Mouse (Mus musculus) stomach, embryonic 15.5 days (tissue): ENCODE measurements at regions not wholly inside any gene's neighbourhood (a gene's known extent, or its start where the extent isn't known, plus 50 kb on each side); places are given as distances from the start of the nearest gene placed in this dataset.

ENCODE experiments used
- ATAC-seq: fragments of 200-750 bp; cut with Nextera tagmentation; 2 replicates; pipeline ENCODE4 v1.8.0; 2017; ENCODE audit warnings: low read depth, moderate number of reproducible peaks, moderate TSS enrichment; ENCODE audit not compliant: insufficient read depth, low FRiP score
- H3K27ac ChIP-seq: fragments of 300-500 bp; sonication (generic); 2 replicates; pipeline ENCODE4 v1.5.1; 2015; ENCODE audit warnings: mild to moderate bottlenecking, inconsistent platforms
- H3K27me3 ChIP-seq: fragments of 300-500 bp; sonication (generic); replicated peaks from 2 replicates; pipeline ENCODE4 v1.6.1; 2015; ENCODE audit warnings: inconsistent platforms
- H3K36me3 ChIP-seq: fragments of 300-500 bp; sonication (generic); 2 replicates; pipeline ENCODE4 v1.6.1; 2015; ENCODE audit warnings: inconsistent platforms
- H3K4me1 ChIP-seq: fragments of 300-500 bp; sonication (generic); 2 replicates; pipeline ENCODE4 v1.6.1; 2015; ENCODE audit warnings: inconsistent platforms
- H3K4me2 ChIP-seq: fragments of 300-500 bp; sonication (generic); 2 replicates; pipeline ENCODE4 v1.6.1; 2015; ENCODE audit warnings: mild to moderate bottlenecking, inconsistent platforms
- H3K4me3 ChIP-seq: fragments of 300-500 bp; sonication (generic); replicated peaks from 2 replicates; pipeline ENCODE4 v1.5.1; 2015; ENCODE audit warnings: inconsistent platforms
- H3K9ac ChIP-seq: fragments of 300-500 bp; sonication (generic); 2 replicates; pipeline ENCODE4 v1.6.1; 2015; ENCODE audit warnings: inconsistent platforms
- H3K9me3 ChIP-seq: fragments of 300-500 bp; sonication (generic); 2 replicates; pipeline ENCODE4 v1.6.1; 2016; ENCODE audit warnings: inconsistent platforms
- WGBS: fragments of 180-500 bp; shearing (Covaris S2); methylation state at CpG from one replicate; pipeline ENCODE4 v1.1.7; 2015; 5-methylcytosine and 5-hydroxymethylcytosine counted together

DNA sequence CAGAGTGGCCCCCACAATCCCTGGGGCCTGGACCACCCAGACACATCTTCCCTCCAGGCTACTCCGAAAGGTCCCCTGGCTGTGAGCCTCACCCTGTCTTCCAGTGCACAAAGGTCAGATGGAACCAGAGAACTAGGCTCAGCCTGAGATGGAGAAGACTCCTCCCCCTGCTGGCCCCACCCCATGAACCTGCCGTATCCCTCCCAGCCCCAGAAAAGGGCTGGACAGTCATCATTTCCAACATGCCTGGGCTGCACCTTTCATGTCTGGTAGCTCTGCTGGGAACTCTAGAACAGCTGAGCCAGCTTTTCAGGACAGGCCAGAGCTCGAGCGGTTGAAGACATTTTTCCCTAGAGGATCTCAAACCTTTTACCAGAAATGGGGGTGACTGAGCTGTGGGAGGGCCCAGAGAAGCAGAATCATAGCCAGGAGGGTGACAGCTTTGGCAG is 77.8 kb downstream of the Zfp36l1 start:
- 47% methylated on average over 4 of the region's 4 CpGs for WGBS
- H3K9ac ChIP-seq, result no peak overlapping the region
- no peaks in the 10 kb centered on the region for H3K9me3 ChIP-seq
- peak; percentile 44; the same call in 1 of the 2 replicates for ATAC-seq
- no peak overlapping the region for H3K4me3 ChIP-seq
- H3K27me3 ChIP-seq, result no peaks in the 10 kb centered on the region
- no peak overlapping the region for H3K4me2 ChIP-seq
- H3K36me3 ChIP-seq, result no peaks in the 10 kb centered on the region
- H3K27ac ChIP-seq, result peak overlapping the region; percentile 18; the same call in 1 of the 2 replicates
- H3K4me1 ChIP-seq, result peaks cover 8% of the 10 kb centered on the region

DNA sequence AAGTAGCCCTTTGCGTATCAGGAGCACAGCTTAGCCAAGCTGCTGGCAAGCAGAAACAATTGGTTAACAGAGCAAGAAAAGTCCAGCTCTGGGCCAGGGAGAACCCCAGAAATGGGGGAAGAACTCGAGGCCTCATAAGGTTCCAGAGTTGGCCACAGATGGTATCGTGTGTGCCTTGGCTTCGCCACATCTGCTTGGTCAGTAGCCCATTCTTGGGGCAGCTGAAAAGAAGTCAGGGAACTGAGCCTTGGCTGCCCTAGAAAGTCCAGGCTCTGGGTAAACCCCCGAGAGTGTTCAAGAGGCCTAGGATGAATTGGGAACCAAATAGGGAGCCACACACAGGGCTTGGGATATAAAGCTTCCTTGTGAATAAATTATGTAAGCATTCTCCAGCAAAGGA is 78.7 kb downstream of the Zfp36l1 start:
- H3K4me2 ChIP-seq, result no peak overlapping the region
- no peaks in the 10 kb centered on the region for H3K9me3 ChIP-seq
- H3K27me3 ChIP-seq, result no peaks in the 10 kb centered on the region
- ATAC-seq, result no peak
- 90% methylated on average over 5 of the region's 5 CpGs for WGBS
- peaks cover 8% of the 10 kb centered on the region for H3K4me1 ChIP-seq
- H3K27ac ChIP-seq, result no peak overlapping the region
- H3K9ac ChIP-seq, result no peak overlapping the region
- no peak overlapping the region for H3K4me3 ChIP-seq
- no peaks in the 10 kb centered on the region for H3K36me3 ChIP-seq

GRCm38 (mm10) chr12:80032520-80032919 is 80.3 kb downstream of the Zfp36l1 start:
- Histone ChIP-seq H3K9ac (no peak overlapping the region), H3K4me2 (no peak overlapping the region), H3K4me3 (no peak overlapping the region), H3K27me3 (no peaks in the 10 kb centered on the region), H3K36me3 (no peaks in the 10 kb centered on the region), H3K4me1 (peaks cover 8% of the 10 kb centered on the region), H3K27ac (no peak overlapping the region), H3K9me3 (no peaks in the 10 kb centered on the region)
- 52% methylated on average over 3 of the region's 3 CpGs for WGBS
- no peak for ATAC-seq

DNA sequence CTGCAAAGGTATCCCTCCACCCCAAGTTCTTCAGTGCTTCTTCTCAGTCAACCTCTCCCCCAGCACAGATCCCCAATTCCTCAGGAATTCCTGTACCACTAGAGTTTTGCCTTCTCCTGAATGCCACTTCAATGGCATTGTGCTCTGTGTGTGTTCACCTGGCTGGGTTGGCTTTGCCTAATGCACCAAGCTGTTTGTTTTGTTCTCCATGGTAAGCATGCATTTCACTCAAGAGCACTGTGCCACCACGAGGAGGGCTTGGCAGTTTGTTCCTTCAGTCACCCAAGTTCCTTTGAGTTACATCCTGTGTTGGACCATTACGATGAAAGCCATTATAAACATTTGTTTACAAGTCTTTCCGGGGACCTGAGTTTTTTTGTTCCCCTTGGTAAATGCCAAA is 84.5 kb downstream of the Zfp36l1 start:
- ATAC-seq, result no peak
- 54% methylated on average over 3 of the region's 3 CpGs for WGBS
- H3K9me3 ChIP-seq, result no peaks in the 10 kb centered on the region
- H3K36me3 ChIP-seq, result no peaks in the 10 kb centered on the region
- H3K4me3 ChIP-seq, result no peak overlapping the region
- H3K4me1 ChIP-seq, result peaks cover 2% of the 10 kb centered on the region; the same call in 1 of the 2 replicates
- no peaks in the 10 kb centered on the region for H3K27me3 ChIP-seq
- H3K4me2 ChIP-seq, result no peak overlapping the region
- no peak overlapping the region for H3K27ac ChIP-seq
- H3K9ac ChIP-seq, result no peak overlapping the region

DNA sequence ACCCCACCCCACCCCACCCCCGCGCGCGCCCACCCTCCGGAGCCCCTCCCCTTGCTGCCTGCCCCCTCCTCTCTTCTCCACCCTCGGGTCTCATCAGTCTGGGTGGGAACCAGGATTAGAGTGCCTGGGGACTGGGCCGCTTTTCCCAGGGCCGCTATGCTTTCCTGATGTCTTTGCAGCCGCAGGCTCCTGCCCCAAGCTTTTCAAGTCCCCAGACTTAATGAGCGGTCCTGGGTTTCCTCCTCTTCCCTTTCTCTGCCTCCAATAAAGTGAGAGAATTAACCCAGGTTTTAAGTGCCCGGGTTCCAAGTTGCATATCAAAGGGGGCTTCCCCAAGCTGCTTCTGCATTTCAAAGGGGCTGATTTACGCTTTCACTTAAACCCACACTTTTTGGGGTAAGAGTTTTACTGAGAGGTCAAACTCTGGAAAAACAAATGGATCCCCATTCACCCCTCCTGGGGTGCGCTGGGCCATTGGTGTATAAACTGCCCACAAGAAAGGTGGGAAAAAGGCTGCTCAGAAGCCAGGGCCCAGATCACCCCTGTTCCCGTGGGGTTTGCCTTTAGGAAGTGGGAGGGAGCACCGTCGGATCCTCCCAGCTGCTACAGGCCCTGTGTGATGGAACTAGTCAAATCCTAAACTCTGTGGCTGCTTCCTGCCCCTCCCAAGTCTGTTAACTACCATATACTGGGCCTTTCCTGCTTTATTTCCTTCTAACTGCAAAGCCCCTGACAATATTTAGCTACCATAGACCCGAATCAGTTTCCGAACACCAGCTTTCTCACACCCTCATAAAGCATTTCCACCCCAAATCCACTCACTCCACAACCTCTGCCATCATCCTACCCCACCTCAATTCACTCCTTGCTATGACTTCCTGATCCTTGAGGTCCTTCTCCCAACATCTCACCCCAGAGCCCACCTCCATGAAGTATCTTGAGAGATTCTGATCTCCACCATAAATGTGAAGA is 89.4 kb downstream of the Zfp36l1 start:
- Histone ChIP-seq H3K27me3 (no peaks in the 10 kb centered on the region), H3K9ac (no peak overlapping the region), H3K27ac (peak overlapping the region; percentile 55; the same call in 1 of the 2 replicates), H3K4me1 (peaks cover 28% of the 10 kb centered on the region), H3K4me2 (peak overlapping the region; percentile 10; the same call in 1 of the 2 replicates), H3K9me3 (no peaks in the 10 kb centered on the region), H3K36me3 (no peaks in the 10 kb centered on the region), H3K4me3 (no peak overlapping the region)
- no peak for ATAC-seq
- WGBS, result 26% methylated on average over 16 of the region's 18 CpGs

GRCm38 (mm10) chr12:80022181-80023106 is 90.4 kb downstream of the Zfp36l1 start:
- ATAC-seq, result no peak
- Histone ChIP-seq H3K4me3 (no peak overlapping the region), H3K4me2 (peak overlapping the region; percentile 10; the same call in 1 of the 2 replicates)

DNA sequence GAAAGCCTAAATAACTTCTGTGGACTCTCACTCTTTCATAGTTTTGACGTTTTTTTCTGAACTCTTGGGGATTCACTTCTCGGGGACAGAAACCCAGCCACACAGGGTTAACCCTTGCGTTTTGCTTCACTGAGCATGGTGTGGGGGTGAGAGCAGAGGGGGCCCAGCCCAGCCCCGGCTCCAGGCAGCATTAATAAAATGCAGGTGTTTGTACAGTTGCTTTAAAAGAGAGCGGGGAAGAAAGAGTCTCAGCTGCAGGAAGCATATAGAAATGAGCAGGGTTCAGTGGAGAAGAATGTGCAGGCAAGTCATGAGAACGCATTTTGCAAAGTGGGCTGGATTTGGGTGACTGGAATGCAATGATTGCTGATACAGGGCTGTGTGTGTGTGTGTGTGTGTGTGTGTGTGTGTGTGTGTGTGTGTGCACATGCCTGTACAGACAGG is 91.8 kb downstream of the Zfp36l1 start:
- Histone ChIP-seq H3K4me3 (no peak overlapping the region), H3K9me3 (no peaks in the 10 kb centered on the region), H3K4me2 (no peak overlapping the region), H3K27me3 (no peaks in the 10 kb centered on the region), H3K4me1 (peaks cover 31% of the 10 kb centered on the region), H3K9ac (no peak overlapping the region), H3K27ac (peak overlapping the region; percentile 70), H3K36me3 (no peaks in the 10 kb centered on the region)
- no peak for ATAC-seq
- WGBS, result 15% methylated on average over 6 of the region's 6 CpGs

More at GRCm38 (mm10) chr12:80022181-80023106, 90.4 kb downstream of the Zfp36l1 start:
- no peaks in the 10 kb centered on the region for H3K9me3 ChIP-seq
- H3K9ac ChIP-seq, result 0 out of 2 replicates have a peak overlapping the region, but pooled peaks have one; percentile 2
- peak overlapping the region; percentile 70; the same call in 1 of the 2 replicates for H3K27ac ChIP-seq
- H3K4me1 ChIP-seq, result peaks cover 31% of the 10 kb centered on the region
- H3K27me3 ChIP-seq, result no peaks in the 10 kb centered on the region
- WGBS, result 34% methylated on average over 15 of the region's 18 CpGs
- no peaks in the 10 kb centered on the region for H3K36me3 ChIP-seq

DNA sequence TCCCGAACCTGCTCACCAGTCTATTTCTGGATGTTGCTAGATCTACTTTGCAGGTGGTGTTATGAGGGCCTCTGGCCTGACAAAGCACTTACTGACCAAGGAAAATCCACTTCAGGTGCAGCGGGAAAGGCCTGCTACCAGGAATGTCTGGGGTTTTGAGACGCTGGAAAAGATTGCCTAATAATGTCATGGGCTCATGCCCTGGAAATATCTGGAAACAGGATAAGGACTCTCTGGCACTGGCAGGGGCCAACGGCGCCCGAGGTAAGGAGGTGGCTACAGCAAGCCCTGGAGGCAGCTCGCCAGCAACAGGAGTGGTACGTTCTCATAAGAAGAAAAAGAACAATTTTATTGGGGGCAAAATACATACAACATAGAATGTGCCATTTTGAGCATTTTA is 94.7 kb downstream of the Zfp36l1 start:
- Histone ChIP-seq H3K27ac (peak overlapping the region; percentile 70), H3K4me3 (no peak overlapping the region), H3K36me3 (no peaks in the 10 kb centered on the region), H3K27me3 (no peaks in the 10 kb centered on the region), H3K4me1 (peaks cover 38% of the 10 kb centered on the region), H3K9ac (no peak overlapping the region), H3K4me2 (no peak overlapping the region), H3K9me3 (no peaks in the 10 kb centered on the region)
- no peak for ATAC-seq
- WGBS, result 81% methylated on average over 8 of the region's 8 CpGs

- Histone ChIP-seq H3K36me3 (no peaks in the 10 kb centered on the region), H3K4me2 (no peak overlapping the region), H3K4me1 (peaks cover 32% of the 10 kb centered on the region), H3K4me3 (no peak overlapping the region), H3K9ac (no peak overlapping the region), H3K27ac (peak overlapping the region; percentile 70), H3K9me3 (no peaks in the 10 kb centered on the region), H3K27me3 (no peaks in the 10 kb centered on the region)
- peak; percentile 11; the same call in 1 of the 2 replicates for ATAC-seq
- WGBS, result 65% methylated on average over 8 of the region's 8 CpGs
Observed at GRCm38 (mm10) chr12:80017376-80017929, 95.4 kb downstream of the Zfp36l1 start.

GRCm38 (mm10) chr12:80015938-80016337 is 96.9 kb downstream of the Zfp36l1 start:
- Histone ChIP-seq H3K36me3 (no peaks in the 10 kb centered on the region), H3K4me3 (no peak overlapping the region), H3K9me3 (no peaks in the 10 kb centered on the region), H3K27ac (no peak overlapping the region), H3K4me1 (peaks cover 18% of the 10 kb centered on the region), H3K4me2 (no peak overlapping the region), H3K27me3 (no peaks in the 10 kb centered on the region), H3K9ac (no peak overlapping the region)
- no peak for ATAC-seq
- 82% methylated on average over 1 of the region's 1 CpGs for WGBS

- no peak for ATAC-seq
- H3K9ac ChIP-seq, result no peak overlapping the region
Observed at GRCm38 (mm10) chr12:80014598-80014983, 98.2 kb downstream of the Zfp36l1 start.

More at GRCm38 (mm10) chr12:80014598-80014983, 98.2 kb downstream of the Zfp36l1 start:
- H3K4me2 ChIP-seq, result peak overlapping the region; percentile 39
- no peak overlapping the region for H3K4me3 ChIP-seq
- peaks cover 15% of the 10 kb centered on the region for H3K4me1 ChIP-seq
- H3K9me3 ChIP-seq, result no peaks in the 10 kb centered on the region
- H3K27me3 ChIP-seq, result no peaks in the 10 kb centered on the region
- no peaks in the 10 kb centered on the region for H3K36me3 ChIP-seq
- peak overlapping the region; percentile 94 for H3K27ac ChIP-seq
- 44% methylated on average over 7 of the region's 7 CpGs for WGBS
